Mouse (Mus musculus) A20 (cell line): Measurements from ENCODE around the gene Polr1d.
A peak's percentile ranks its signal among the peaks of the same experiment; 100 is the strongest.

ENCODE experiments used
- DNase-seq: peaks from one replicate; pipeline ENCODE4 v3.0.0-alpha.2; 2011; ENCODE audit warnings: low read depth, low spot score

Gene Polr1d

GRCm38 (mm10) chr5:147055572-147056245 lies 21.1 kb upstream of the Polr1d start:
- DNase-seq: peak; percentile 94

- DNase-seq: peak; percentile 63
Observed at GRCm38 (mm10) chr5:147056712-147057290, 20.0 kb upstream of the Polr1d start.

- peak; percentile 77 for DNase-seq
Observed at GRCm38 (mm10) chr5:147057626-147058414, 19.0 kb upstream of the Polr1d start.

- peak; percentile 76 for DNase-seq
Observed at GRCm38 (mm10) chr5:147058661-147059060, 18.2 kb upstream of the Polr1d start.

- peak; percentile 84 for DNase-seq
Observed at GRCm38 (mm10) chr5:147059319-147059718, 17.5 kb upstream of the Polr1d start.

GRCm38 (mm10) chr5:147060024-147060423 lies 16.8 kb upstream of the Polr1d start:
- peak; percentile 90 for DNase-seq

- peak; percentile 88 for DNase-seq
Observed at GRCm38 (mm10) chr5:147063215-147063661, 13.6 kb upstream of the Polr1d start.

GRCm38 (mm10) chr5:147066129-147066528 lies 10.7 kb upstream of the Polr1d start:
- DNase-seq: no peak

GRCm38 (mm10) chr5:147066965-147067364 lies 9.9 kb upstream of the Polr1d start:
- no peak for DNase-seq

GRCm38 (mm10) chr5:147068876-147069275 lies 8.0 kb upstream of the Polr1d start:
- no peak for DNase-seq

GRCm38 (mm10) chr5:147070791-147071516 lies 5.9 kb upstream of the Polr1d start:
- DNase-seq: peak; percentile 40

GRCm38 (mm10) chr5:147071886-147072285 lies 5.0 kb upstream of the Polr1d start:
- no peak for DNase-seq

GRCm38 (mm10) chr5:147073805-147074204 lies 3.0 kb upstream of the Polr1d start:
- DNase-seq: no peak

GRCm38 (mm10) chr5:147075103-147076025 lies 1.5 kb upstream of the Polr1d start:
- no peak for DNase-seq

- peak; percentile 97 for DNase-seq
Observed at GRCm38 (mm10) chr5:147076026-147076798, 638 bp upstream of the Polr1d start, which contains the start of gene Lnx2. TSS of gene Lnx2 (minus strand) at chr5:147076586.

- peak; percentile 96 for DNase-seq
Observed at GRCm38 (mm10) chr5:147077305-147078034, 620 bp downstream of the Polr1d start.

GRCm38 (mm10) chr5:147078110-147078900 lies 1.5 kb downstream of the Polr1d start:
- no peak for DNase-seq

GRCm38 (mm10) chr5:147085201-147085894 lies 8.5 kb downstream of the Polr1d start:
- DNase-seq: no peak
